Mouse (Mus musculus) cerebellum, adult 11-12 months (tissue): ENCODE data around the gene Vmn1r59.
"Not testable (repeated sequence)": the region's sequence is repeated elsewhere in the genome, so short reads cannot be mapped to it uniquely, and the experiment has no call there.

ENCODE experiments used
- DNase-seq: peaks from one replicate; pipeline ENCODE4 v3.0.0; 2022

Vmn1r59 gene

GRCm38 (mm10) chr7:5456674-5457073 lies at the start of gene Vmn1r59:
Vmn1r59 (minus strand) TSS chr7:5456774.
- no peak for DNase-seq

DNA sequence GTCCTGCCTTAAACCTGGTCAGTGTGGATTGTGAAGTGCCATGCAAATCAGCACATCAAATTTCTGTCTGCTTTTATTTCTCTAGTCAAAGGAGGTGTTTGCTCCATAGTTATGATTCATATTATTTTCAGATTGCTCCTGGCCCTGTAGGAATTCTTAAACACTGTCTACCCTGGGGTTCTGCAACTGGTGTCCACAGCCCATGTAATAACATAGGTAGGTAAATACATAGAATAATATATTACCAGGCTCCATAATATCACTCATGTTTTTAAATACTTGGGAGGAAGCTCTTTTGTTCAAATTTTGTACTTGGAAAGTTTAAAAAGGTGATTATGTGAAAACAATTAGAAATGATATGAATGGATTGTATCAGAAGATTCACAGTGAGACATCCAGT lies 37.3 kb upstream of the Vmn1r59 start, which contains the start of gene Vmn2r28:
TSS of gene Vmn2r28 (minus strand) at position 101 of the 400 bp plus-strand sequence.
- not testable (repeated sequence) for DNase-seq

DNA sequence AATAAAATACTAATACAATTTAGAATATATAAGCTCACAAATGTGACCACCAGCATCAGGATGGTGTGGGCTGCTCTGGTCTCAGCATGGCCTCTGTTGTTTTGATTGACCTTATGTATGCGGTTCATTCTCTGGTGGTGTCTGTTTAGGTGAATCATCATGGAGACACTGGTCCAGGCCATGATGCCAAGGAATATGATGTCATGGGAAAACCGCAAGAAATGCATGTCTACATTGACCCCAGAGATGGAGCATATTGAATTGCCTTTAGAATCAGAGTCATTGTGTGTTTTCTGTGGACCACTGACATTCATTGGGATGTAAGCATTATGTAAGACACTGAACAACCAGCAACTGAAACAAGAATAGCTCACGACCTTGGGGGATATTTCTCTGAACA lies 2.6 kb downstream of the Vmn1r59 start:
- not testable (repeated sequence) for DNase-seq

DNA sequence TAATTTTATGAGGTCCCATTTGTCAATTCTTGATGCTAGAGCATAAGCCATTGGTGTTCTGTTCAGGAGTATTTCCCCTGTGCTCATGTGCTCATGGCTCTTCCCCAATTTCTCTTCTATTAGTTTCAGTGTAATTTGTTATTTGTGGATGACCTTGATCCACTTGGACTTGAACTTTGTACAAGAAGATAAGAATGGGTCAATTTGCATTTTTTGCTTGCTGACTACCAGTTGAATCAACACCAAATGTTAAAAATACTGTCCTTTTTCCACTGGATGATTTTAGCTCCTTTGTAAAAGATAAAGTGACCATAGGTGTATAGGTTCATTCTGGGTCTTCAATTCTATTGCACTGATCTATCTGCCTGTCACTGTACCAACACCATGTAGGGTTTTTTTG lies 7.9 kb downstream of the Vmn1r59 start:
- DNase-seq, result no peak

DNA sequence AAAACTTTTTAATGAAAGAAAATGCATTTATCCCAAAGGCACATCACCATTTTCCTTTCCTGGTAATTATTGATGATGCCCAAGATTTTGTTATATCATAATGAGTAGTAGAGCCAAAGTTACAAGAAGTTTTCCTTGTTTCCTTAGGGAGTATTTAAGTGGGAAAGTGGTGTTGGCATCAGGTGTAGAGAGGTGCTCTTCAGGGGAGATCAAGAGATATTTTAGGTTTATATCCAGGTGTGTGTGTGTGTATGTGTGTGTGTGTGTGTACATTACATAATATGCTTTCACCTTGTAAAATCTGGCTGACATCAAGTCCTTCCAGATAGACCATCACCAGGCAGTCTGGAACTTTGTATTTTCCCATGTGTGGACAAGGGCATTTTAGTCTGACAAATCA lies 43.3 kb downstream of the Vmn1r59 start, which contains the start of gene Vmn1r58:
TSS of gene Vmn1r58 (minus strand) at position 101 of the 400 bp plus-strand sequence.
- DNase-seq, result not testable (repeated sequence)

GRCm38 (mm10) chr7:5406201-5406600 lies 50.4 kb downstream of the Vmn1r59 start:
- DNase-seq, result no peak
